ENCODE assay signal across 19 mouse cellular contexts in the genomic region with DNA sequence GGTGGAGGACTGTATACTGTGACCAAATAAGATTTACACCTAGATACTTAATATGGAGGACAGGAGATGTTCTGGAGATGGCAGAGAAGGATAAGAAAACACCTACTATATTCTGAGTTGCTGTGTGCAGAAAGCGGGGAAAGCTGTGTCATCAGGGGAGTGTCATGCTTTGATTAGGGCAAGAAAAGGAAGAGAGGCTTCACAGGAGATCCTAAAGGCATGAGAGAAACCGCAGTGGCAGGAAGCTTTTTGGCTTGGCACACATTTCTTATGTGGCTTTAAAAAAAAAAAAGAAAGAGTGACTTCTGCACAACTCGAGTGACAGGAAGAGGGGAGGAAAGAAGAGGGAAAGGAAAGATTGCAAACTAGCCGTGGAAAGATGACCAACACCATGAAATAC. TPM values are rescaled to one million over a fixed set of nuclear protein-coding genes. Genes with fewer than 3 reads are reported as not detected.
A peak's percentile ranks its signal among the peaks of the same experiment; 100 is the strongest.
DNase-seq lines count a peak whose midpoint lies in the region; ATAC-seq and TF ChIP-seq lines count a peak whose summit lies in the region.
"Had no signal": no experiment of that assay in that cellular context is flagged by ENCODE, and none has a peak within 500 bp of the region (broad histone marks: within the 10 kb centered on the region; RNA-seq: fewer than 3 reads in every experiment).

No protein-coding gene starts in this region.

- peak overlapping the region; percentile 32; the same call in 1 of the 2 replicates for H3K27ac ChIP-seq in heart, embryonic 12.5 days (ENCODE audit: poor library complexity, severe bottlenecking)
- no peak overlapping the region for H3K27ac ChIP-seq in heart, embryonic 11.5 days (ENCODE audit: low read depth, low read length)
- H3K27ac ChIP-seq in hindbrain, postnatal 0 days: no peak overlapping the region
- H3K27ac ChIP-seq: limb, embryonic 13.5 days; stomach, embryonic 15.5 days had no signal

- no peak overlapping the region for H3K4me3 ChIP-seq in heart, embryonic 12.5 days
- no peak overlapping the region for H3K4me3 ChIP-seq in heart, embryonic 11.5 days (ENCODE audit: low read depth, low read length)
- H3K4me3 ChIP-seq in megakaryocyte, embryonic 14.5 days (replicated peaks): peak overlapping the region; percentile 89
- no peak overlapping the region for H3K4me3 ChIP-seq in hindbrain, postnatal 0 days (ENCODE audit: low read length)
- H3K4me3 ChIP-seq: limb, embryonic 13.5 days; stomach, embryonic 15.5 days had no signal

- no peaks in the 10 kb centered on the region for H3K36me3 ChIP-seq in heart, embryonic 12.5 days
- no peaks in the 10 kb centered on the region for H3K36me3 ChIP-seq in heart, embryonic 11.5 days (ENCODE audit: control insufficient read depth, insufficient read depth, low read length)
- H3K36me3 ChIP-seq in megakaryocyte, embryonic 14.5 days (replicated peaks; ENCODE audit: low read length): peaks cover 31% of the 10 kb centered on the region
- H3K36me3 ChIP-seq in hindbrain, postnatal 0 days (ENCODE audit: insufficient read depth, low read length): no peaks in the 10 kb centered on the region
- H3K36me3 ChIP-seq: limb, embryonic 13.5 days; stomach, embryonic 15.5 days had no signal

- H3K27me3 ChIP-seq in heart, embryonic 12.5 days (replicated peaks): no peaks in the 10 kb centered on the region
- no peaks in the 10 kb centered on the region for H3K27me3 ChIP-seq in heart, embryonic 11.5 days (ENCODE audit: control insufficient read depth, insufficient read depth, low read length)
- no peaks in the 10 kb centered on the region for H3K27me3 ChIP-seq in megakaryocyte, embryonic 14.5 days (replicated peaks)
- no peaks in the 10 kb centered on the region for H3K27me3 ChIP-seq in hindbrain, postnatal 0 days (ENCODE audit: insufficient read depth, low read length)
- H3K27me3 ChIP-seq: limb, embryonic 13.5 days; stomach, embryonic 15.5 days had no signal

- no peak for ATAC-seq in heart, embryonic 12.5 days (ENCODE audit: insufficient number of reproducible peaks, low FRiP score)
- no peak for ATAC-seq in heart, embryonic 11.5 days (replicated peaks; ENCODE audit: insufficient number of reproducible peaks, low FRiP score, low TSS enrichment)
- ATAC-seq in inflammation-experienced regulatory T-cells, adult 6 months: peak; percentile 64
- ATAC-seq in hindbrain, postnatal 0 days: no peak
- ATAC-seq: forebrain, postnatal 0 days; midbrain, embryonic 16.5 days had no signal

- no peak overlapping the region for H3K9ac ChIP-seq in heart, embryonic 12.5 days
- no peak overlapping the region for H3K9ac ChIP-seq in heart, embryonic 11.5 days (ENCODE audit: low read depth, low read length)
- H3K9ac ChIP-seq in hindbrain, postnatal 0 days (replicated peaks; ENCODE audit: low read length): no peak overlapping the region
- H3K9ac ChIP-seq: forebrain, postnatal 0 days; limb, embryonic 13.5 days; stomach, embryonic 15.5 days had no signal

- WGBS in heart, embryonic 12.5 days: 44% methylated on average over 4 of the region's 4 CpGs
- WGBS in heart, embryonic 11.5 days (ENCODE audit: insufficient replicate concordance): 50% methylated on average over 4 of the region's 4 CpGs
- WGBS in hindbrain, postnatal 0 days: 63% methylated on average over 4 of the region's 4 CpGs

- H3K4me2 ChIP-seq in heart, embryonic 12.5 days: peak overlapping the region; percentile 10; the same call in 1 of the 2 replicates
- H3K4me2 ChIP-seq in heart, embryonic 11.5 days: no peak overlapping the region
- H3K4me2 ChIP-seq in hindbrain, postnatal 0 days (ENCODE audit: low read depth, low read length): no peak overlapping the region
- H3K4me2 ChIP-seq: limb, embryonic 13.5 days had no signal

- no peaks in the 10 kb centered on the region for H3K9me3 ChIP-seq in heart, embryonic 12.5 days (replicated peaks)
- H3K9me3 ChIP-seq in heart, embryonic 11.5 days (replicated peaks; ENCODE audit: control insufficient read depth, low read length): no peaks in the 10 kb centered on the region
- H3K9me3 ChIP-seq in megakaryocyte, embryonic 14.5 days: no peaks in the 10 kb centered on the region
- H3K9me3 ChIP-seq in hindbrain, postnatal 0 days (ENCODE audit: low read length): no peaks in the 10 kb centered on the region
- H3K9me3 ChIP-seq: limb, embryonic 13.5 days; stomach, embryonic 15.5 days had no signal

- H3K4me1 ChIP-seq in heart, embryonic 12.5 days (replicated peaks): peaks cover 41% of the 10 kb centered on the region
- 0 out of 2 replicates have a peak, but pooled peaks cover 2% of the 10 kb centered on the region for H3K4me1 ChIP-seq in heart, embryonic 11.5 days (ENCODE audit: control insufficient read depth, insufficient read depth, low read length)
- peaks cover 74% of the 10 kb centered on the region for H3K4me1 ChIP-seq in megakaryocyte, embryonic 14.5 days
- peaks cover 4% of the 10 kb centered on the region for H3K4me1 ChIP-seq in hindbrain, postnatal 0 days (ENCODE audit: insufficient read depth, low read length)

- DNase-seq in layer of hippocampus, adult 9-10 months (ENCODE audit: low spot score): no peak
- DNase-seq in hindbrain, postnatal 0 days (ENCODE audit: low spot score): no peak
- no peak for DNase-seq in adrenal gland, postnatal 36 days
- no peak for DNase-seq in gastrocnemius, postnatal 25 days
- DNase-seq: adrenal gland, adult 8-10 months; forebrain, postnatal 0 days; gastrocnemius, postnatal 10 days; heart, postnatal 14 days; kidney, postnatal 10 days; layer of hippocampus, postnatal 36 days; lung, postnatal 14 days had no signal

- TF ChIP-seq CTCF in hindbrain, postnatal 0 days (IDR thresholded peaks at IDR 0.05; ENCODE audit: low read depth): no peak

RNA-seq across cellular contexts. Expression of gene Atf6, which starts 4.5 kb away (rescaled TPM):
- 15.0 and 16.7 TPM in 2 replicates for polyA plus RNA-seq in heart, embryonic 12.5 days (2016; fragmentation: Nextera tagmentation; extraction: Ambion mirVana)
- 13.7 and 17.0 TPM in 2 replicates for polyA plus RNA-seq in heart, embryonic 11.5 days (2014; fragmentation: Nextera tagmentation; extraction: Ambion mirVana)
- polyA plus RNA-seq in inflammation-experienced regulatory T-cells, adult 6 months (2017; shearing (Covaris generic)): 10 to 100 TPM in 1 of 3 experiments, 1 to 10 TPM in 2; 7.0 to 10.8 (median 9.6) TPM
- 3.1 and 4.8 TPM in 2 replicates for polyA plus RNA-seq in megakaryocyte, embryonic 14.5 days (2012; ENCODE audit: insufficient read depth, low replicate concordance)
- 15.7 and 17.8 TPM in 2 replicates for total RNA-seq in hindbrain, postnatal 0 days (2014; rRNA removed)
- 6.1 and 6.3 TPM in 2 replicates for polyA plus RNA-seq in hindbrain, postnatal 0 days (2015; fragmentation: Nextera tagmentation; extraction: Ambion mirVana)
- 10 to 100 TPM; 34.5 to 40.6 TPM for total RNA-seq in adrenal gland, postnatal 36 days (2021)
- total RNA-seq in gastrocnemius, postnatal 25 days (2021): 10 to 100 TPM; 16.8 to 16.9 TPM

RNA-seq across cellular contexts. Expression of gene Gm26620, which starts 21.8 kb away (rescaled TPM):
- polyA plus RNA-seq in heart, embryonic 12.5 days (2016; fragmentation: Nextera tagmentation; extraction: Ambion mirVana): 0.43 and 0.62 TPM in 2 replicates
- polyA plus RNA-seq in heart, embryonic 11.5 days (2014; fragmentation: Nextera tagmentation; extraction: Ambion mirVana): 0.38 and 0.66 TPM in 2 replicates
- under 1 TPM in 1 of 3 experiments, not detected in 2; 0.53 TPM for polyA plus RNA-seq in inflammation-experienced regulatory T-cells, adult 6 months (2017; shearing (Covaris generic))
- polyA plus RNA-seq in megakaryocyte, embryonic 14.5 days (2012; ENCODE audit: insufficient read depth, low replicate concordance): 3.3 and 14.1 TPM in 2 replicates
- 0.52 TPM in 1 of 2 replicates, not detected in the other for total RNA-seq in hindbrain, postnatal 0 days (2014; rRNA removed)
- polyA plus RNA-seq in hindbrain, postnatal 0 days (2015; fragmentation: Nextera tagmentation; extraction: Ambion mirVana): 0.86 and 1.5 TPM in 2 replicates
- total RNA-seq in adrenal gland, postnatal 36 days (2021): under 1 TPM; 0.53 to 0.95 TPM
- under 1 TPM in 1 of 2 experiments, not detected in 1; 0.35 TPM for total RNA-seq in gastrocnemius, postnatal 25 days (2021)

RNA-seq across cellular contexts. Expression of gene Dusp12, which starts 22.3 kb away (rescaled TPM):
- 28.4 and 28.8 TPM in 2 replicates for polyA plus RNA-seq in heart, embryonic 12.5 days (2016; fragmentation: Nextera tagmentation; extraction: Ambion mirVana)
- 25.6 and 28.0 TPM in 2 replicates for polyA plus RNA-seq in heart, embryonic 11.5 days (2014; fragmentation: Nextera tagmentation; extraction: Ambion mirVana)
- polyA plus RNA-seq in inflammation-experienced regulatory T-cells, adult 6 months (2017; shearing (Covaris generic)): 10 to 100 TPM; 11.0 to 16.1 (median 11.7) TPM
- 2.7 and 7.6 TPM in 2 replicates for polyA plus RNA-seq in megakaryocyte, embryonic 14.5 days (2012; ENCODE audit: insufficient read depth, low replicate concordance)
- total RNA-seq in hindbrain, postnatal 0 days (2014; rRNA removed): 25.4 and 40.4 TPM in 2 replicates
- polyA plus RNA-seq in hindbrain, postnatal 0 days (2015; fragmentation: Nextera tagmentation; extraction: Ambion mirVana): 32.0 and 34.4 TPM in 2 replicates
- total RNA-seq in adrenal gland, postnatal 36 days (2021): 10 to 100 TPM; 18.9 to 19.8 TPM
- 1 to 10 TPM; 4.0 TPM for total RNA-seq in gastrocnemius, postnatal 25 days (2021)

RNA-seq across cellular contexts. Expression of gene Fcrlb, which starts 49.7 kb away (rescaled TPM):
- not detected in 2 replicates for polyA plus RNA-seq in heart, embryonic 12.5 days (2016; fragmentation: Nextera tagmentation; extraction: Ambion mirVana)
- polyA plus RNA-seq in heart, embryonic 11.5 days (2014; fragmentation: Nextera tagmentation; extraction: Ambion mirVana): not detected in 2 replicates
- polyA plus RNA-seq in inflammation-experienced regulatory T-cells, adult 6 months (2017; shearing (Covaris generic)): not detected
- polyA plus RNA-seq in megakaryocyte, embryonic 14.5 days (2012; ENCODE audit: insufficient read depth, low replicate concordance): 1.4 TPM in 1 of 2 replicates, not detected in the other
- 0.68 and 0.86 TPM in 2 replicates for total RNA-seq in hindbrain, postnatal 0 days (2014; rRNA removed)
- polyA plus RNA-seq in hindbrain, postnatal 0 days (2015; fragmentation: Nextera tagmentation; extraction: Ambion mirVana): 1.0 and 1.4 TPM in 2 replicates
- total RNA-seq in adrenal gland, postnatal 36 days (2021): not detected
- not detected for total RNA-seq in gastrocnemius, postnatal 25 days (2021)
- total RNA-seq: adrenal gland, adult 8-10 months; forebrain, postnatal 0 days; gastrocnemius, postnatal 10 days; heart, postnatal 14 days had no signal
- polyA plus RNA-seq: intestine, embryonic 14.5 days had no signal
